Mouse (Mus musculus) limb, embryonic 10.5 days (tissue): ENCODE data around the gene Lgr5. TPM values are rescaled to one million over a fixed set of nuclear protein-coding genes. Genes with fewer than 3 reads are reported as not detected.

Source experiments
- DNase-seq: peaks from one replicate; pipeline ENCODE4 v3.0.0-alpha.2; 2017; ENCODE audit warnings: low spot score
- H3K27ac ChIP-seq: fragments of 300-500 bp; sonication (generic); 2 replicates; pipeline ENCODE4 v1.5.1; 2016; ENCODE audit warnings: mild to moderate bottlenecking
- H3K27me3 ChIP-seq: fragments of 300-500 bp; sonication (generic); 2 replicates; pipeline ENCODE4 v1.6.1; 2016; ENCODE audit warnings: low read depth, mild to moderate bottlenecking; ENCODE audit not compliant: poor library complexity, severe bottlenecking
- H3K36me3 ChIP-seq: fragments of 300-500 bp; sonication (generic); 2 replicates; pipeline ENCODE4 v1.6.1; 2016; ENCODE audit warnings: mild to moderate bottlenecking, moderate library complexity
- H3K4me1 ChIP-seq: fragments of 300-500 bp; sonication (generic); 2 replicates; pipeline ENCODE4 v1.6.1; 2016
- H3K4me3 ChIP-seq: fragments of 300-500 bp; sonication (generic); 2 replicates; pipeline ENCODE4 v1.5.1; 2016; ENCODE audit warnings: mild to moderate bottlenecking, moderate library complexity
- H3K9me3 ChIP-seq: fragments of 300-500 bp; sonication (generic); replicated peaks from 2 replicates; pipeline ENCODE4 v1.6.1; 2016; ENCODE audit warnings: mild to moderate bottlenecking
- WGBS: fragments of 180-500 bp; shearing (Covaris S2); methylation state at CpG from one replicate; pipeline ENCODE4 v1.1.7; 2016; 5-methylcytosine and 5-hydroxymethylcytosine counted together
- polyA plus RNA-seq: library from polyadenylated mRNA; unstranded; fragments of >200 nt; fragmentation: Nextera tagmentation; extraction: Ambion mirVana; gene quantifications from 2 replicates; pipeline ENCODE4 v1.2.1, GENCODE M21; 2016

Lgr5 gene
- polyA plus RNA-seq, 1 experiment from 2014 or later = 2.3 TPM

- H3K27me3 ChIP-seq = no peaks in the 10 kb centered on the region
- peaks cover 95% of the 10 kb centered on the region for H3K36me3 ChIP-seq
These were observed 162.2 kb downstream of the Lgr5 start for GRCm38 (mm10) chr10:115425351-115425750.

DNA sequence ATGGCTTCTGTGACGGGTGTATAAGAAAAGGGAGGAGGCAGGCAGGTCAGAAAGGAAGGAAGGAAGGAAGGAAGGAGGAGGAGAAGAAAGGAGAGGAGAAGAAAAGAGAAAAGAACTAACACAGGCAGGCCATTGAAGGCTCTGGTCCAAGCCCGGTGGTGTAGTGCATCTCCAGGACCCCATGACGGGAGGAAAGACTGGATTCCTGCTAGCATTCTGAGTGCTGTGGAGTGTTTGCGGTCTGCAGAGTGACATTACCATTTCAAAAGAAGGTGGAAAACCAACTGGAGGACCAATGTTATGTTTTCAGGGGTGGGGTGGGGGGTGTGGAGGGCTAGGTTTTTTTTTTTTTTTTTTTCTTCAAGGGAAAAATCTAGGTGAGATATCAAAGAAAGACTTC lies 165.6 kb downstream of the Lgr5 start:
- Histone ChIP-seq H3K36me3 (peaks cover 94% of the 10 kb centered on the region), H3K4me1 (no peaks in the 10 kb centered on the region), H3K27ac (no peak overlapping the region), H3K4me3 (no peak overlapping the region), H3K27me3 (no peaks in the 10 kb centered on the region), H3K9me3 (no peaks in the 10 kb centered on the region)
- 87% methylated on average over 4 of the region's 4 CpGs for WGBS
- DNase-seq = no peak

More at GRCm38 (mm10) chr10:115425351-115425750, 162.2 kb downstream of the Lgr5 start:
- 82% methylated on average over 2 of the region's 2 CpGs for WGBS
- no peaks in the 10 kb centered on the region for H3K4me1 ChIP-seq
- no peaks in the 10 kb centered on the region for H3K9me3 ChIP-seq
- DNase-seq = no peak
- no peak overlapping the region for H3K4me3 ChIP-seq
- H3K27ac ChIP-seq = no peak overlapping the region

GRCm38 (mm10) chr10:115414056-115414455 lies 173.5 kb downstream of the Lgr5 start:
- H3K9me3 ChIP-seq = no peaks in the 10 kb centered on the region
- WGBS = 89% methylated on average over 3 of the region's 3 CpGs
- H3K27ac ChIP-seq = no peak overlapping the region

DNA sequence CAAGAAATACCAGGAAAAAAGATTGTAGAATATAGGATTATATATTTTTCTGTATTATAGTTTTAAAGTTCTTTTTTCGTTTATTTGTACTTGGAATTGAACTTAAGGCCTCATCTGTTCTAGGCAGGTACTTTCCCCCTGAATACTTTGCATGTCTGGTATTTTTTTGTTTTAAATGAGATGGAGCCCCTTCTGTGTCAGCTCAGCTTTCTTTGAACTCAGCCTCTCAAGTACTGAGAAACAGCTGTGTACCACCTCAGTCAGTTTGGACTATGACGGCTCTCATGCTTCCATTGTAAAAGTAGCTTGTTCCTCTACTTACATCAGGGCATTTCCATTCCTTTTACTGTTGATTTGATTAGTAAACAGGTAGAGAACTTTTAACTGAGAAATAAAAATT lies 174.1 kb downstream of the Lgr5 start:
- WGBS = 90% methylated on average over 2 of the region's 2 CpGs
- H3K36me3 ChIP-seq = peaks cover 98% of the 10 kb centered on the region
- H3K27ac ChIP-seq = no peak overlapping the region
- no peaks in the 10 kb centered on the region for H3K27me3 ChIP-seq
- H3K4me3 ChIP-seq = no peak overlapping the region
- DNase-seq = no peak
- no peaks in the 10 kb centered on the region for H3K4me1 ChIP-seq
- no peaks in the 10 kb centered on the region for H3K9me3 ChIP-seq

More at GRCm38 (mm10) chr10:115414056-115414455, 173.5 kb downstream of the Lgr5 start:
- Histone ChIP-seq H3K27me3 (no peaks in the 10 kb centered on the region), H3K4me3 (no peak overlapping the region), H3K4me1 (no peaks in the 10 kb centered on the region), H3K36me3 (peaks cover 98% of the 10 kb centered on the region)
- no peak for DNase-seq

- peak; percentile 57 for DNase-seq
- H3K9me3 ChIP-seq = no peaks in the 10 kb centered on the region
- 74% methylated on average over 6 of the region's 6 CpGs for WGBS
- H3K27me3 ChIP-seq = no peaks in the 10 kb centered on the region
- no peak overlapping the region for H3K27ac ChIP-seq
- H3K4me3 ChIP-seq = no peak overlapping the region
- peaks cover 94% of the 10 kb centered on the region for H3K36me3 ChIP-seq
- H3K4me1 ChIP-seq = no peaks in the 10 kb centered on the region
These were observed 181.2 kb downstream of the Lgr5 start for GRCm38 (mm10) chr10:115406393-115406792.

Other genes with a start within 250 kb of the Lgr5 start
- 21.2 and 26.2 TPM in 2 replicates for gene Tmem19, start 225.3 kb downstream of the Lgr5 start, polyA plus RNA-seq
- gene Thap2, start 203.3 kb downstream of the Lgr5 start, polyA plus RNA-seq = 21.7 and 24.0 TPM in 2 replicates
- 16.7 and 18.0 TPM in 2 replicates for gene Zfc3h1, start 202.8 kb downstream of the Lgr5 start, polyA plus RNA-seq
- gene A930009A15Rik, start 17.8 kb downstream of the Lgr5 start, polyA plus RNA-seq = not detected in 2 replicates
- gene Tspan8, start 229.1 kb upstream of the Lgr5 start, polyA plus RNA-seq = 0.86 and 1.3 TPM in 2 replicates